ENCODE assay signal across 11 mouse cellular contexts in the genomic region with DNA sequence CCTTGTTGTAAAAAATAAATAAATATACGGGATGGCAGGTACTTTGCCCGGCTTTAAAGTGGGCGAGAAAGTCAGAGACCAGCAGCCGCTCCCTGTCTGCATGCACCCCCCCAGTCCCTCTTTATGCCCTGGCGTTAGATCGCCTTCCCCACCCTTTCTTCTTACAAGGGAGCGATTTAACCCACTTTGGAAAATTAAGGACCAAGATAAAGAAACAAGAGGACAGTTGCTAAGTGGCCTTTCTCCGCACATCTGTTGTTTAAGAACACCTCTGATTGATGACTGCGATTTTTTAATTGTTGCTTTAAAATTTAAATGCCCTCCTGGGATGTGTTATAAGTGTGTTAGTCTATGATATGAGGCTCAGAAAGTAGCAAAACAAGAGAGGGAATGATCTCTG. TPM values are rescaled to one million over a fixed set of nuclear protein-coding genes. Genes with fewer than 3 reads are reported as not detected.
DNase-seq lines count a peak whose midpoint lies in the region; ATAC-seq and TF ChIP-seq lines count a peak whose summit lies in the region.
"Had no signal": no experiment of that assay in that cellular context is flagged by ENCODE, and none has a peak within 500 bp of the region (broad histone marks: within the 10 kb centered on the region; RNA-seq: fewer than 3 reads in every experiment).

No protein-coding gene starts in this region.

- TF ChIP-seq EP300 in lung, postnatal 0 days (IDR thresholded peaks at IDR 0.05) = no peak

- no peak for TF ChIP-seq CTCF in lung, postnatal 0 days (IDR thresholded peaks at IDR 0.05)

- H3K27me3 ChIP-seq in lung, postnatal 0 days (replicated peaks; ENCODE audit: insufficient read depth, low read length) = no peaks in the 10 kb centered on the region
- H3K27me3 ChIP-seq in limb, embryonic 12.5 days = peaks cover 9% of the 10 kb centered on the region; the same call in 1 of the 2 replicates
- no peaks in the 10 kb centered on the region for H3K27me3 ChIP-seq in stomach, embryonic 16.5 days (ENCODE audit: control insufficient read depth, insufficient read depth, low read length)

- no peaks in the 10 kb centered on the region; the same call in 1 of the 2 replicates for H3K4me1 ChIP-seq in lung, postnatal 0 days (ENCODE audit: insufficient read depth, low read depth, low read length)
- peaks cover 60% of the 10 kb centered on the region for H3K4me1 ChIP-seq in limb, embryonic 12.5 days (replicated peaks)
- peaks cover 36% of the 10 kb centered on the region for H3K4me1 ChIP-seq in stomach, embryonic 16.5 days (ENCODE audit: control insufficient read depth, insufficient read depth, low read length)

- ATAC-seq in lung, postnatal 0 days = no peak
- ATAC-seq in limb, embryonic 12.5 days (ENCODE audit: insufficient number of reproducible peaks, insufficient read depth, low FRiP score, low TSS enrichment, low read depth) = no peak
- no peak for ATAC-seq in stomach, embryonic 16.5 days (ENCODE audit: insufficient read depth, low FRiP score)
- ATAC-seq in megakaryocyte-erythroid progenitor cell, adult 5-6 weeks (replicated peaks; ENCODE audit: low FRiP score, low TSS enrichment, poor library complexity, severe bottlenecking) = no peak

- no peak overlapping the region for H3K27ac ChIP-seq in lung, postnatal 0 days (ENCODE audit: low read length)
- H3K27ac ChIP-seq in limb, embryonic 12.5 days = no peak overlapping the region
- H3K27ac ChIP-seq in stomach, embryonic 16.5 days (ENCODE audit: low read length) = no peak overlapping the region
- H3K27ac ChIP-seq: gastrocnemius, adult 2 months had no signal

- H3K36me3 ChIP-seq in lung, postnatal 0 days (ENCODE audit: insufficient read depth, low read length) = no peaks in the 10 kb centered on the region
- peaks cover 5% of the 10 kb centered on the region; the same call in 1 of the 2 replicates for H3K36me3 ChIP-seq in limb, embryonic 12.5 days
- no peaks in the 10 kb centered on the region for H3K36me3 ChIP-seq in stomach, embryonic 16.5 days (ENCODE audit: control insufficient read depth, insufficient read depth, low read length)

- H3K9me3 ChIP-seq in lung, postnatal 0 days (ENCODE audit: low read length) = no peaks in the 10 kb centered on the region
- no peaks in the 10 kb centered on the region for H3K9me3 ChIP-seq in limb, embryonic 12.5 days
- no peaks in the 10 kb centered on the region for H3K9me3 ChIP-seq in stomach, embryonic 16.5 days (replicated peaks; ENCODE audit: control insufficient read depth, low read length)

- H3K4me3 ChIP-seq in lung, postnatal 0 days (ENCODE audit: low read depth, low read length) = peak overlapping the region; percentile 76
- peak overlapping the region; percentile 80 for H3K4me3 ChIP-seq in limb, embryonic 12.5 days (replicated peaks)
- peak overlapping the region; percentile 88 for H3K4me3 ChIP-seq in stomach, embryonic 16.5 days (replicated peaks; ENCODE audit: low read length)

- WGBS in lung, postnatal 0 days = 29% methylated on average over 9 of the region's 9 CpGs
- 24% methylated on average over 9 of the region's 9 CpGs for WGBS in limb, embryonic 12.5 days
- 31% methylated on average over 9 of the region's 9 CpGs for WGBS in stomach, embryonic 16.5 days

- peak; percentile 65 for DNase-seq in heart, adult 11 months
- DNase-seq in heart, postnatal 4 days = no peak
- no peak for DNase-seq in lung, postnatal 0 days (ENCODE audit: low spot score)
- DNase-seq in lung, adult 18-20 months = no peak
- no peak for DNase-seq in gastrocnemius, adult 8-10 months (ENCODE audit: low spot score in 2 of 2)
- DNase-seq: cerebellum, adult 11 months; gastrocnemius, adult 2 months; spleen, adult 18-20 months had no signal

- peak overlapping the region; percentile 65 for H3K4me2 ChIP-seq in lung, postnatal 0 days (replicated peaks; ENCODE audit: low read depth, low read length)
- H3K4me2 ChIP-seq in limb, embryonic 12.5 days = peak overlapping the region; percentile 67
- H3K4me2 ChIP-seq in stomach, embryonic 16.5 days (ENCODE audit: low read depth, low read length) = peak overlapping the region; percentile 76

- 0 out of 2 replicates have a peak overlapping the region, but pooled peaks have one; percentile 16 for H3K9ac ChIP-seq in lung, postnatal 0 days (replicated peaks; ENCODE audit: low read depth)
- peak overlapping the region; percentile 24; the same call in 1 of the 2 replicates for H3K9ac ChIP-seq in limb, embryonic 12.5 days (replicated peaks)
- H3K9ac ChIP-seq in stomach, embryonic 16.5 days (ENCODE audit: low read length) = peak overlapping the region; percentile 62

RNA-seq across cellular contexts. Expression of a gene that starts 5.2 kb away (rescaled TPM):
- 100 to 1,000 TPM in 1 of 2 experiments, 10 to 100 TPM in 1; 90.6 to 101 TPM for total RNA-seq in heart, postnatal 4 days (2021)
- 23.9 and 32.5 TPM in 2 replicates for polyA plus RNA-seq in lung, postnatal 0 days (2015; fragmentation: Nextera tagmentation; extraction: Ambion mirVana)
- polyA plus RNA-seq in limb, embryonic 12.5 days (2016; fragmentation: Nextera tagmentation; extraction: Ambion mirVana) = 30.9 and 32.9 TPM in 2 replicates
- polyA plus RNA-seq in stomach, embryonic 16.5 days (2015; fragmentation: Nextera tagmentation; extraction: Ambion mirVana) = 32.4 and 35.6 TPM in 2 replicates
- 6.9 and 22.2 TPM in 2 replicates for total RNA-seq in megakaryocyte-erythroid progenitor cell, adult 5-6 weeks (2014; fragmentation: Nextera tagmentation)
- 11.0 and 24.8 TPM in 2 replicates for total RNA-seq in megakaryocyte-erythroid progenitor cell, adult 5-6 weeks (2017)
- total RNA-seq in gastrocnemius, adult 8-10 months (2022) = 10 to 100 TPM; 18.8 to 23.7 (median 20.0) TPM
